Mouse (Mus musculus) testis, adult 2 months (tissue): ENCODE results near the gene Prmt7. TPM values are rescaled to one million over a fixed set of nuclear protein-coding genes. Genes with fewer than 3 reads are reported as not detected.
A peak's percentile ranks its signal among the peaks of the same experiment; 100 is the strongest.
"Not testable (repeated sequence)": the region's sequence is repeated elsewhere in the genome, so short reads cannot be mapped to it uniquely, and the experiment has no call there.

Experiments used
- H3K27ac ChIP-seq: fragments of 200-500 bp; 2 replicates; pipeline ENCODE4 v1.5.1; 2012; ENCODE audit warnings: low read depth, low read length; ENCODE audit not compliant: control insufficient read depth, insufficient read depth
- H3K27me3 ChIP-seq: fragments of 200-500 bp; 2 replicates; pipeline ENCODE4 v1.6.1; 2012; ENCODE audit warnings: mild to moderate bottlenecking, low read length, moderate library complexity; ENCODE audit not compliant: control insufficient read depth, insufficient read depth
- H3K36me3 ChIP-seq: fragments of 200-500 bp; 2 replicates; pipeline ENCODE4 v1.6.1; 2012; ENCODE audit warnings: mild to moderate bottlenecking, low read length; ENCODE audit not compliant: control insufficient read depth, insufficient read depth
- H3K4me1 ChIP-seq: fragments of 200-500 bp; 2 replicates; pipeline ENCODE4 v1.6.1; 2012; ENCODE audit warnings: low read length; ENCODE audit not compliant: control insufficient read depth, insufficient read depth
- H3K4me3 ChIP-seq: fragments of 200-500 bp; 2 replicates; pipeline ENCODE4 v1.5.1; 2012; ENCODE audit warnings: low read depth, mild to moderate bottlenecking, low read length, moderate library complexity, mixed read lengths; ENCODE audit not compliant: control insufficient read depth
- CTCF ChIP-seq: fragments of 200-500 bp; IDR thresholded peaks from 2 replicates; pipeline ENCODE4 v1.5.1; 2012; ENCODE audit warnings: low read depth, mild to moderate bottlenecking, inconsistent platforms, low read length, moderate library complexity; ENCODE audit not compliant: control insufficient read depth, insufficient read depth, insufficient replicate concordance
- POLR2A ChIP-seq: fragments of 200-500 bp; IDR thresholded peaks from 2 replicates; pipeline ENCODE4 v1.6.1; 2012; ENCODE audit warnings: low read depth, mild to moderate bottlenecking, inconsistent platforms, low read length, moderate library complexity; ENCODE audit not compliant: control insufficient read depth
- polyA plus RNA-seq: library from polyadenylated mRNA; depleted of rRNA; stranded (reverse); fragments of >200 nt; gene quantifications from 2 replicates; pipeline ENCODE4 v1.2.3, GENCODE M21; 2012

Prmt7 gene
- polyA plus RNA-seq, 1 experiment = 78.8 TPM

- Histone ChIP-seq H3K36me3 (peaks cover 5% of the 10 kb centered on the region; the same call in 1 of the 2 replicates), H3K4me3 (no peak overlapping the region), H3K27ac (no peak overlapping the region), H3K4me1 (no peaks in the 10 kb centered on the region), H3K27me3 (no peaks in the 10 kb centered on the region)
- TF ChIP-seq POLR2A (no peak), CTCF (no peak)
These were observed 17.6 kb upstream of the Prmt7 start for GRCm38 (mm10) chr8:106193162-106193561.

DNA sequence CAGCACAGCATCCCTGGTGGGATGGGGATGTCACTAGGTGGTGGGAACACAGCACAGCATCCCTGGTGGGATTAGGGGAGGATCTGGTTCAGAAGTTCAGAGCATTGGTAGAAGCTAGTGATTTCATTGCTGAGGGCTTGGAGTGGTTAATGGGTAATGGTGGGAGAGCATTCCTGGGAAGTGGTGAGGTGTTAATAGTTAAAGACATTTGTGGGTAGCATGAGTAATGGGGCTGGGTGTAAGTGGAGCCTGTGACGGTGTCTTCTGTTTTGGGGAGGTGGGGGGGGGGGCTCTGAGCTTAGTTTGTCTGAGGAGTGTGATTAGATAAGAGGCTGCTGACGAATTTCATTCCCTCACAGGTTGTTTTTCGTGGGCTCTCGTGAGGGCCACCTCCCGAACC is 16.7 kb upstream of the Prmt7 start:
- H3K36me3 ChIP-seq = peaks cover 5% of the 10 kb centered on the region; the same call in 1 of the 2 replicates

GRCm38 (mm10) chr8:106198741-106199140 is 12.0 kb upstream of the Prmt7 start:
- peaks cover 4% of the 10 kb centered on the region for H3K36me3 ChIP-seq

More for the DNA sequence above, 16.7 kb upstream of the Prmt7 start:
- Histone ChIP-seq H3K27me3 (no peaks in the 10 kb centered on the region), H3K27ac (no peak overlapping the region), H3K4me1 (no peaks in the 10 kb centered on the region), H3K4me3 (no peak overlapping the region)
- no peak for TF ChIP-seq POLR2A
- TF ChIP-seq CTCF = no peak

GRCm38 (mm10) chr8:106199596-106199995 is 11.1 kb upstream of the Prmt7 start:
- not testable (repeated sequence) for H3K27ac ChIP-seq, H3K4me1 ChIP-seq, H3K36me3 ChIP-seq, H3K4me3 ChIP-seq, H3K27me3 ChIP-seq

More at GRCm38 (mm10) chr8:106198741-106199140, 12.0 kb upstream of the Prmt7 start:
- no peak for TF ChIP-seq CTCF
- no peak for TF ChIP-seq POLR2A
- no peak overlapping the region for H3K27ac ChIP-seq
- H3K4me3 ChIP-seq = no peak overlapping the region
- no peaks in the 10 kb centered on the region for H3K27me3 ChIP-seq
- H3K4me1 ChIP-seq = no peaks in the 10 kb centered on the region

GRCm38 (mm10) chr8:106210035-106210731 is 553 bp upstream of the Prmt7 start:
- Histone ChIP-seq H3K27ac (peak overlapping the region; percentile 85), H3K4me3 (peak overlapping the region; percentile 89), H3K36me3 (no peaks in the 10 kb centered on the region), H3K4me1 (no peaks in the 10 kb centered on the region), H3K27me3 (no peaks in the 10 kb centered on the region)
- no peak for TF ChIP-seq CTCF
- no peak for TF ChIP-seq POLR2A

DNA sequence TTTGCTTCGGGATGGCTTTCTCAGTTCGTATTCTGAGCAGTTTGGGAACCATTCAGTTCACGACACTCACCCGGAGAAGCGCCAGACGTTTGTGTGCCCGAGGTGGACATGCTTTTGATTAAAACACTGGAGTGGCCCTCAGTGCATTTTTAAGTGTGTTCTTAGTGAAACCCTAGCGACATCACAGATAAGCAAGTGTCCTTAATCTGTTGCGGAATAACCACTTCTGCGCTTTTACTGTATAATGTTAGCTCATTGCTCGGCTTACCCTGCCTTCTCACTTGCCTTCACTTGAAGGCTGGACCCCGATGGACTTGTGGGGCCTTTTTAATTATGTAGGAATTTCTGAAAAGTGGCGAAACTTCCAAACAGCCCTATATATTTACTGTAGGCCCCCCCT is 685 bp downstream of the Prmt7 start:
- H3K36me3 ChIP-seq = no peaks in the 10 kb centered on the region
- no peaks in the 10 kb centered on the region for H3K4me1 ChIP-seq
- no peak for TF ChIP-seq CTCF
- no peak for TF ChIP-seq POLR2A
- peak overlapping the region; percentile 85 for H3K27ac ChIP-seq
- peak overlapping the region; percentile 89 for H3K4me3 ChIP-seq
- no peaks in the 10 kb centered on the region for H3K27me3 ChIP-seq

DNA sequence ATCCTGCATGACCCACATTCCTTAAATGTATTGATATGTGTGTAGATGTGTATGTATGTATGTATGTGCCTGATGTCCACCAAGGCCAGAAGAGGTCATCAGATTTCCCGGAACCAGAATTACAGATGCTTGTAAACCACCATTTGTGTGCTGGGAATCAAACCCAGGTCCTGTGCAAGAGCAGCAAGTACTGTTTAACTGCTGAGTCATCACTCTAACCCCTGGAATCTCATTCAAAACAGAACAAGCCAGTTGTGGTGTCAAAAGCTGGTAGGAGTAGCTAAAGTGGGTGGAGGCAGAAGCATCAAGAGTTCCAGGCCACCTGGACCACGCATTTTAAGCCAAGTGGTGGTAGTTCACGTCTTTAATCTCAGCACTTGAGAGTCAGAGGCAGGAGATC is 3.2 kb downstream of the Prmt7 start:
- Histone ChIP-seq H3K27ac (no peak overlapping the region), H3K36me3 (peaks cover 2% of the 10 kb centered on the region)

More for the DNA sequence above, 3.2 kb downstream of the Prmt7 start:
- no peaks in the 10 kb centered on the region for H3K27me3 ChIP-seq
- no peaks in the 10 kb centered on the region for H3K4me1 ChIP-seq
- no peak overlapping the region for H3K4me3 ChIP-seq
- no peak for TF ChIP-seq CTCF
- TF ChIP-seq POLR2A = no peak
